Mouse (Mus musculus) thymus, adult 18-20 months (tissue): ENCODE measurements around the gene Dbndd1.
"Not testable (repeated sequence)": the region's sequence is repeated elsewhere in the genome, so short reads cannot be mapped to it uniquely, and the experiment has no call there.

ENCODE experiments used
- DNase-seq, 2 experiments: peaks; one replicate each; pipeline ENCODE4 v3.0.0; 2022; ENCODE audit warnings: mixed read lengths in 2 of 2

Gene Dbndd1

DNA sequence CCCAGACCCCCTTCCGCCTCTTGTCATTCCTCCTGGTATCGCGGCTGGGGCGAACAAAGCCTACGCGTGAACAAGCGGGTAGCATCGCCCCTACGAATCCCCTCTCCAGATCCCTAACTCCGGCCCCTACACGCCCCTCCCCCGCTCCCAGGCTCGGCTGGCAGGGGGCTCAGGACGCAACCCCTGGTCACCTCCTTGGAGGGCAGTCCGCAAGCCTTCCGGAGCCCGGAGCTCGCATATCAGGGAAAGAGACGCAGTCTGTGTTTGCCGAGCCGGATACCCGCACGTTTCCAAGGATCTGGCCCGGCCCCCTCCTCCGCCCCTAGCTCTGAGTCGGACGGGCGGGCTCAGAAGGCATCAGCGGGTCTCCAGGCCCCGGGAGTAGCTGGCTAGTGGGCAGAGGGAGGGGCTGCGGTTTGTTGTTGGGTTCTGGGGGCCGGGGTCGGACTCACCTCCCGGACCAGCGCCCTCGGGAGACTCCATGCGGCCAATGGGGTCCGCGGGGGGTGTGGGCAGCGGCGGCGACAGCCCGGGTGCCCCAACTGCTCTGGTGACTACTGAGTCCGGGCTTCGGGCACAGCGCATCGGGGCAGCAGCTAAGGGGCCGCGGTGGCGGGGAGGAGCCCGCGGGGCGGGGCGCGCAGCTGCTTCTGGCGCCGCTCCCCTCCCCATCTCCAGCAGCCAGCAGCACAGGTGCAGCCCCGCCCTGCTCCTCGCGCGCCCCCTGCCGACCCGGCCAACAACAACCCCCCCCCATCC lies at the start of gene Dbndd1:
Dbndd1 (minus strand) TSS at position 683 of the 759 bp plus-strand sequence.
- peak; percentile 57 to 69 for DNase-seq

GRCm38 (mm10) chr8:123564221-123564620 lies 49.0 kb upstream of the Dbndd1 start:
- DNase-seq, result not testable (repeated sequence)

GRCm38 (mm10) chr8:123537641-123538040 lies 22.4 kb upstream of the Dbndd1 start:
- DNase-seq, result peak; percentile 19 to 49

DNA sequence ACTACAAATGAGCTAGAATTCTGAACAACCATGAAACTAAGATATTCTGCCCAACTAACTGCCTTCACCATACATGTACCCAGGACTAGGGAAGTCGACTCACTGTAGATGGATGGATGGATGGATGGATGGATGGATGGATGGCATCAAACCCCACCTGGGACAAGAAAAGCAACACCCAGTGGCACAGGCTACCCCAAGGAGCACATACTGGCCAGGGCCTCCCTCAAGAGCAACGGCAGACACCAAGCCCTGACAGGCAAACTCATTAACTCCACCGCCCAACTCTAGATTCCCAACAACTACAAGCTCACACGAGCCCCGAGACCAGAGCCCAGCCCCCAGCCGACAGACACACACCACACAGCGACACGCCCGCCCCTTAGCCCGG lies 21.7 kb upstream of the Dbndd1 start:
- DNase-seq, result no peak

GRCm38 (mm10) chr8:123536242-123536989 lies 21.2 kb upstream of the Dbndd1 start:
- no peak for DNase-seq

- no peak for DNase-seq
These were observed 12.6 kb upstream of the Dbndd1 start for GRCm38 (mm10) chr8:123527720-123528489.

GRCm38 (mm10) chr8:123520048-123520447 lies 4.8 kb upstream of the Dbndd1 start:
- DNase-seq, result not testable (repeated sequence)

GRCm38 (mm10) chr8:123518667-123519066 lies 3.4 kb upstream of the Dbndd1 start, which contains the start of gene Gas8:
Gene Gas8, plus strand, starts transcription at chr8:123518834.
- DNase-seq, result peak; percentile 66 to 77

DNA sequence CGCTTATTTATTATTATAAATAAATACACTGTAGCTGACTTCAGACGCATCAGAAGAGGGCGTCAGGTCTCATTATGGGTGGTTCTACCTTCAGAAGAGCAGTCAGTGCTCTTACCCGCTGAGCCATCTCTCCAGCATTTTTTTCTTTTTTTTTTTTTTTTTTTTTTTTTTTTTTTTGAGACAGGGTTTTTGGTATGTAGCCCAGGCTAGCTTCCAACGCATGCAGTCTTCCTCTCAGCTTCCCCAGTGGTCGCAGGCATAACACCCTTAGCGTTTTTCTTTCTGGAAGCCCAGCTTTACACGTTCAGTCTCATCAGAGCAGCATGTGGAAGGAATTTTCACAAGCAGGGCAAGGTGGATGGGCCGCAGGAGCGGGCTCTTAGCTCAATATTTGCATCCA lies 2.9 kb upstream of the Dbndd1 start:
- DNase-seq, result no peak

DNA sequence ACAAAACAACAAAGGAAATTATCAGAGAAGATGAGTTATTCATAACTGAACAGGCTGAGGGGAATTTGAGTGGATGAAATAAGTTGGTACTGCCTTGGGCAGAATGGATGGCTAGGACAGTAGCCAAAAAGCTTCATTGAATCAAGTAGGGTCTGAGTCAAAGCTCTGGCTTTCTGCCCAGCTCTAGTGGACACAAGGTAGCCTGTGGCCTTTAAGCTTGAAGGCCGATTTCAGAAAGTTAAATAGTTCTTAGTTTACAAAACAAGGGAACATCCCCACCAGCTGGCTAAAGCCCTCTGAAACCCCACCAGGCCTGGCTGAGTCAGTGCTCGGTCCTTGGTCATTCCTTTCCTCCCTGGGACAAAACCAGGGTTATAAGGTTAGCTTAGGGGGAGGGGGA lies 1.3 kb upstream of the Dbndd1 start:
- DNase-seq, result no peak

DNA sequence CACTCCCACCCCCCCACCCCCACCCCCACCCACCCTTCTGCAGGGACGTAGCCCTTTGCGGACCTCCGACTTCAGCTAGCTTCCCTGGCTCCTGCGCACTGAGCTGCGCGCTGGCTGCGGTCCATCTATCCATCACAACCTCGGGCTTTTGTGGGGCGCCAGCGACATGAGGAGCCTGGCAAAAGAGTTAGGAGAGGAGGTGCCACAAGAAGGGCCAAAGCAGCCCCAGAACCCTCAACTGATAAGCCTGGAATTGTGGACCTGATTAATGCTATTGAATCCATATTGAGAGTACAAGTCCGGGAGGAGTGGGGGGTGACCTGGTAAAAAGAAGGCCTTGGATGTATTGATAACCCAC lies 256 bp upstream of the Dbndd1 start:
- peak in 1 of 2 experiments; percentile 12 for DNase-seq

DNA sequence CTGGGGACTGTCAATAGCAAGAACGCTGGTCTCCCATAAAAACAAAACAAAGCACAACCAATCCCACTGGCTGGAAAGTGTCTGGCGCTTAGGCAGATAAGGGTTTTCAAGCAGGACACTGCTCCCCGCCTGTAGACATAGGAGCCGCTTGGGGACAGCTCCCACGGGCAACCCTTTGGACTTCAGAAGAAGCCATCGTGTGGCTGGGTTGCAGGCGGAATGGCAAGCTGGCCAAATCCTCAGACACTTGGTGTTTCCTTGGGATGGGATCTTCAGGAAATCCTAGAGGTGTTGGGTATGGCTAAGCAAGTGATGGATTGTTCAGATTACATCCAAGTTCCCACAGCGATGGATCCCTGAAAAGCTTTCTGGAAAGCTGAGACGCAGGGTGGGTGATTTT lies 1.1 kb downstream of the Dbndd1 start:
- no peak for DNase-seq

- no peak for DNase-seq
These were observed 4.4 kb downstream of the Dbndd1 start for GRCm38 (mm10) chr8:123510819-123511218.

DNA sequence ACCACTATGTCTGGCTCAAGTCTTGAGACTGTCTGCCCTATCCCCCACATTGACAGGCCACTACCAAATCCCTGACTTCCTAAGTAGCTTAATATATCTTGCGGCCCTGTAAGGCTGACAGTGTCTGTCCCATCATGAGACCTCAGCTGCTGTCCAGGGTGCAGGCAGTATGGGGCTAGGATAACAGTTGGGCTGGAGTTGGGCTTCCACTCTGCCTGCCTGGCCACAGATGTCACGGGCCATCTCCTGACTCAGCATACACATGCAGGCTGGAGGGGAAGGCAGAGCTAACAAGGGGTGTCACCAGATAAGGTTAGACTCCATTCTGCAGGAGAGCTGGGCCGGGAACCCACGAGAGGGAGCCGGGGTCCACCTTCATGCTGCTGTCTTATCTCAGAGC lies 8.1 kb downstream of the Dbndd1 start:
- DNase-seq, result no peak

DNA sequence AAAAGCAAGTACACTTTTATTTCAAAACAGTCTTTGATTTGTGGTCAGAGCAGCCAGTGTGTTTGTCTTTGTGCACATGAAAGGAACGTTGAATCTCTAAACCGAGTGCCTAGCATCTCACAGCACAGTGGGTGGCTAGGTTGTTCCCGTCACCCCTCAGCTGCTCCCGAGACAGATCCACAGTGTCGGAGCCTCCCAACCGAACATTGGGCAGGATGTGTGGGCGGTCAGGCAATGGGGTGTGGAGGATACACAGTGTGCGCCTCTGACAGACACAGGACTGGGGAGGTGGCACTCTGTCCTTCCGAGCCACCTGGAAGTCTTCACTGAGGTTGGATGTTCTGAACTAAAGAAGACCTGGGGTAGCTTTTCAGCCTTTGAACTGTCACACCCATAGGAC lies 9.6 kb downstream of the Dbndd1 start:
- DNase-seq, result no peak

DNA sequence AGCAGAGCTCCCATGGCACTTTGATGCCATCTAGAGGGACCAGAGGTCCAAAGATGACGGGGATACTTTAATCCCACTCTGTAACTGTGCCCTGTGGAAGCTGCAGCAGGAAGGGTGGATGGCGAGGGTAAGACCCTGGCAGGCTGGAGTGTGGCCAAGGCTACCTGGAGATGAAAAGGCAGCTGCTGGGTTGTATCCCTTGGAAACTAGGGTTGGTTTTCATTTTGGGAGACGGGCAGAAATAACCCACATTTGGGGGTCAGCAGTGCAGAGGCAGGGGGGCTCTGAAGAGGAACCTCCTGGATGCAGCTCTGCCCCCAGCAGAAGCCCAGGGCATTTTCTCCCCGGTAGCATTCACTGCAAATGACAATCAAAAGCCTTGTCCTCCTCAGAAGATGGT lies 10.0 kb downstream of the Dbndd1 start:
- DNase-seq, result no peak

GRCm38 (mm10) chr8:123504591-123505195 lies 10.6 kb downstream of the Dbndd1 start:
- no peak for DNase-seq

- no peak for DNase-seq
These were observed 11.3 kb downstream of the Dbndd1 start for GRCm38 (mm10) chr8:123503801-123504467.

GRCm38 (mm10) chr8:123502192-123502591 lies 13.1 kb downstream of the Dbndd1 start:
- DNase-seq, result no peak

- DNase-seq, result no peak
These were observed 15.7 kb downstream of the Dbndd1 start for GRCm38 (mm10) chr8:123499556-123499955.

DNA sequence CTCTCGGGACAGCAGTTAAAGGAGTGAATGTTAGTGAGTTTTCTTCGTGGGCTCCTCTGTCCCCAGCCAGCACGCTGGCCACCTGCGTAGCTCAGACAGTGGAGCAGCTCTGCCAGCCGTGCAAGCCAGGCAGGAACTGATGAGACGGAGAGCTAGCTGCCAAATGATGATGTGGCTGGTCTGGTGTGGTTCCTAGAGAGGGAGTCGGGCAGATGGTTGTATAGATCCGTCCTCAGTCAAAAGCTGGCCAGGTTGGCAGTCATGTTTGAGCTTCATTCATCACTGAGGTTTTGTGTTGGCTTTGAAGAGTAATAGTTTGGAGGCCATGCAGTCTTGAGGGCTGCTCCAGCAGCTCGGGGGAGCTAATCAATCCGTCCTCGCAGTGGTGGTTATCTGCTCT lies 16.3 kb downstream of the Dbndd1 start:
- no peak for DNase-seq

GRCm38 (mm10) chr8:123497699-123498098 lies 17.6 kb downstream of the Dbndd1 start:
- DNase-seq, result no peak
